Mouse (Mus musculus): ENCODE results near the gene Rnls. TPM values are rescaled to one million over a fixed set of nuclear protein-coding genes. Genes with fewer than 3 reads are reported as not detected.
A peak's percentile ranks its signal among the peaks of the same experiment; 100 is the strongest.

Rnls gene
- polyA plus RNA-seq, 2 experiments, result 1.0 to 7.3 TPM

GRCm38 (mm10) chr19:33113746-33114145 is 278.3 kb downstream of the Rnls start:
- no peak overlapping the region for H3K4me2 ChIP-seq (replicated peaks; ENCODE audit: low read depth, low read length, severe bottlenecking)
- WGBS, result 62% methylated on average over 7 of the region's 7 CpGs

DNA sequence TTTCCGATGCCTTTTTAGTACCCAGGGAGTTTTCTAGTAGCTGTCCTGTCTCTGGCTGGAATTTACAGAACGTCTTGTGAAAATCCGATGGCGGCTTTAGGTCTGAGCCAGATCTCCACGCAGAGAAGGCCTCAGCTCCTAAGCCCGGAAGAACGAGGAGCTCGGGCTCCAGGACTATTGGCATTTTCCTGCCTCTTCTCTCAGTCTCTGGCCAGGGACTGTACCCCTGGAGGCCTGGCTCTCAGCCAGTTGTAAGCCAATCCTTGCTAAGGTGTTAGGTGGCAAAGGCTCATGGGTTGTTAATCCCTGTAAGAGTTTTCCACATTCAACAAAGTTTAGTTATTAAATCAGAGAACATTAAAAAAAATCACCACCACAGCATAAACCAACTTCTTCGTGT is 281.7 kb downstream of the Rnls start:
- Histone ChIP-seq H3K36me3 (ENCODE audit: control insufficient read depth, insufficient read depth, low read length) (no peaks in the 10 kb centered on the region), H3K9me3 (ENCODE audit: control insufficient read depth, low read length) (no peaks in the 10 kb centered on the region), H3K27ac (replicated peaks; ENCODE audit: low read depth, low read length) (no peak overlapping the region), H3K4me1 (ENCODE audit: control insufficient read depth, insufficient read depth, low read length) (peaks cover 14% of the 10 kb centered on the region), H3K4me2 (replicated peaks; ENCODE audit: low read depth, low read length, severe bottlenecking) (no peak overlapping the region), H3K27me3 (ENCODE audit: control insufficient read depth, insufficient read depth, low read length) (no peaks in the 10 kb centered on the region), H3K9ac (ENCODE audit: low read depth, low read length, severe bottlenecking) (no peak overlapping the region), H3K4me3 (replicated peaks; ENCODE audit: low read length) (no peak overlapping the region)
- peak; percentile 63; the same call in 1 of the 2 replicates for ATAC-seq (ENCODE audit: low FRiP score, low read depth)
- no peak for TF ChIP-seq POLR2A (IDR thresholded peaks at IDR 0.05; ENCODE audit: borderline replicate concordance, extremely low read depth, insufficient read depth, insufficient read length)
- WGBS, result 30% methylated on average over 9 of the region's 9 CpGs
- peak; percentile 49 for DNase-seq (ENCODE audit: low spot score)

More at GRCm38 (mm10) chr19:33113746-33114145, 278.3 kb downstream of the Rnls start:
- no peak overlapping the region for H3K27ac ChIP-seq (replicated peaks; ENCODE audit: low read depth, low read length)
- TF ChIP-seq POLR2A (IDR thresholded peaks at IDR 0.05; ENCODE audit: borderline replicate concordance, extremely low read depth, insufficient read depth, insufficient read length), result no peak
- no peak overlapping the region for H3K4me3 ChIP-seq (replicated peaks; ENCODE audit: low read length)
- no peaks in the 10 kb centered on the region for H3K36me3 ChIP-seq (ENCODE audit: control insufficient read depth, insufficient read depth, low read length)
- DNase-seq (ENCODE audit: low spot score) (no peak), ATAC-seq (ENCODE audit: low FRiP score, low read depth) (no peak)
- H3K9me3 ChIP-seq (ENCODE audit: control insufficient read depth, low read length), result no peaks in the 10 kb centered on the region
- H3K9ac ChIP-seq (ENCODE audit: low read depth, low read length, severe bottlenecking), result no peak overlapping the region
- no peaks in the 10 kb centered on the region for H3K27me3 ChIP-seq (ENCODE audit: control insufficient read depth, insufficient read depth, low read length)
- peaks cover 14% of the 10 kb centered on the region for H3K4me1 ChIP-seq (ENCODE audit: control insufficient read depth, insufficient read depth, low read length)

GRCm38 (mm10) chr19:33109941-33110371 is 282.1 kb downstream of the Rnls start:
- H3K9ac ChIP-seq (ENCODE audit: low read depth, low read length, severe bottlenecking), result no peak overlapping the region
- H3K9me3 ChIP-seq (ENCODE audit: control insufficient read depth, low read length), result no peaks in the 10 kb centered on the region
- ATAC-seq (ENCODE audit: low FRiP score, low read depth), result no peak; the same call in 1 of the 2 replicates
- no peak for DNase-seq (ENCODE audit: low spot score)
- H3K36me3 ChIP-seq (ENCODE audit: control insufficient read depth, insufficient read depth, low read length), result no peaks in the 10 kb centered on the region
- no peak overlapping the region for H3K27ac ChIP-seq (replicated peaks; ENCODE audit: low read depth, low read length)
- no peak for TF ChIP-seq POLR2A (IDR thresholded peaks at IDR 0.05; ENCODE audit: borderline replicate concordance, extremely low read depth, insufficient read depth, insufficient read length)
- 52% methylated on average over 6 of the region's 6 CpGs for WGBS
- peaks cover 14% of the 10 kb centered on the region for H3K4me1 ChIP-seq (ENCODE audit: control insufficient read depth, insufficient read depth, low read length)
- no peak overlapping the region for H3K4me2 ChIP-seq (replicated peaks; ENCODE audit: low read depth, low read length, severe bottlenecking)
- no peaks in the 10 kb centered on the region for H3K27me3 ChIP-seq (ENCODE audit: control insufficient read depth, insufficient read depth, low read length)
- H3K4me3 ChIP-seq (replicated peaks; ENCODE audit: low read length), result no peak overlapping the region

DNA sequence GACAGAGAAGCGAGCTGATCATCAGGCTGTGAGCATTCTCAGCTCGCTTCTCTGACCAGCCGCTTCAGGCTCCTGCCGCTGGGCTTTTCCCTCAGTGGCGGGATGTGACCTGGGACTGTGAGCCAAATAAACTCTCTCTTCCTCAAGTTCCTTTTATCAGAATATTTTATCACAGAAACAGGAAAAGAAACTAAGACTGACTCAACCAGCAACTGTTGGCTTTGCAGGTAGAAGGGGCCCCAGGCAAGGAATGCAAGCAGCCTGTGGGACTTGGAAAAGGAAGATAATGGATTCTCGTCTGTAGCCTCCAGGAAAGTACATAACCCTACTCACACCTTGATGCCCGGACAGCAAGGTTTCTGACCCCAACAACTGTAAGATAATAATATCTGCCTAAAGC is 283.0 kb downstream of the Rnls start:
- no peak for DNase-seq (ENCODE audit: low spot score)
- Histone ChIP-seq H3K4me2 (replicated peaks; ENCODE audit: low read depth, low read length, severe bottlenecking) (no peak overlapping the region), H3K4me1 (ENCODE audit: control insufficient read depth, insufficient read depth, low read length) (peaks cover 14% of the 10 kb centered on the region), H3K4me3 (replicated peaks; ENCODE audit: low read length) (no peak overlapping the region), H3K36me3 (ENCODE audit: control insufficient read depth, insufficient read depth, low read length) (no peaks in the 10 kb centered on the region), H3K27ac (replicated peaks; ENCODE audit: low read depth, low read length) (no peak overlapping the region), H3K9me3 (ENCODE audit: control insufficient read depth, low read length) (no peaks in the 10 kb centered on the region), H3K9ac (ENCODE audit: low read depth, low read length, severe bottlenecking) (no peak overlapping the region), H3K27me3 (ENCODE audit: control insufficient read depth, insufficient read depth, low read length) (no peaks in the 10 kb centered on the region)
- 85% methylated on average over 7 of the region's 7 CpGs for WGBS
- ATAC-seq (ENCODE audit: low FRiP score, low read depth), result no peak
- no peak for TF ChIP-seq POLR2A (IDR thresholded peaks at IDR 0.05; ENCODE audit: borderline replicate concordance, extremely low read depth, insufficient read depth, insufficient read length)

GRCm38 (mm10) chr19:33103851-33104250 is 288.2 kb downstream of the Rnls start:
- Histone ChIP-seq H3K4me1 (ENCODE audit: control insufficient read depth, insufficient read depth, low read length) (peaks cover 14% of the 10 kb centered on the region), H3K36me3 (ENCODE audit: control insufficient read depth, insufficient read depth, low read length) (no peaks in the 10 kb centered on the region), H3K4me2 (replicated peaks; ENCODE audit: low read depth, low read length, severe bottlenecking) (no peak overlapping the region), H3K9ac (ENCODE audit: low read depth, low read length, severe bottlenecking) (no peak overlapping the region), H3K9me3 (ENCODE audit: control insufficient read depth, low read length) (no peaks in the 10 kb centered on the region), H3K4me3 (replicated peaks; ENCODE audit: low read length) (no peak overlapping the region), H3K27ac (replicated peaks; ENCODE audit: low read depth, low read length) (no peak overlapping the region), H3K27me3 (ENCODE audit: control insufficient read depth, insufficient read depth, low read length) (no peaks in the 10 kb centered on the region)
- TF ChIP-seq POLR2A (IDR thresholded peaks at IDR 0.05; ENCODE audit: borderline replicate concordance, extremely low read depth, insufficient read depth, insufficient read length), result no peak
- DNase-seq (ENCODE audit: low spot score) (no peak), ATAC-seq (ENCODE audit: low FRiP score, low read depth) (no peak)
- 92% methylated on average over 6 of the region's 6 CpGs for WGBS

GRCm38 (mm10) chr19:33102783-33103139 is 289.3 kb downstream of the Rnls start:
- no peak overlapping the region for H3K27ac ChIP-seq (replicated peaks; ENCODE audit: low read depth, low read length)
- ATAC-seq (ENCODE audit: low FRiP score, low read depth), result peak; percentile 47
- no peak overlapping the region for H3K4me3 ChIP-seq (replicated peaks; ENCODE audit: low read length)
- peaks cover 14% of the 10 kb centered on the region for H3K4me1 ChIP-seq (ENCODE audit: control insufficient read depth, insufficient read depth, low read length)
- H3K36me3 ChIP-seq (ENCODE audit: control insufficient read depth, insufficient read depth, low read length), result no peaks in the 10 kb centered on the region
- H3K9ac ChIP-seq (ENCODE audit: low read depth, low read length, severe bottlenecking), result no peak overlapping the region
- no peak overlapping the region for H3K4me2 ChIP-seq (replicated peaks; ENCODE audit: low read depth, low read length, severe bottlenecking)
- no peak for DNase-seq (ENCODE audit: low spot score)
- 38% methylated on average over 7 of the region's 7 CpGs for WGBS
- TF ChIP-seq POLR2A (IDR thresholded peaks at IDR 0.05; ENCODE audit: borderline replicate concordance, extremely low read depth, insufficient read depth, insufficient read length), result no peak
- no peaks in the 10 kb centered on the region for H3K9me3 ChIP-seq (ENCODE audit: control insufficient read depth, low read length)
- H3K27me3 ChIP-seq (ENCODE audit: control insufficient read depth, insufficient read depth, low read length), result no peaks in the 10 kb centered on the region

Data from limb, embryonic 14.5 days (tissue).